Mouse (Mus musculus): ENCODE data around the gene Rnf2.
"Not testable (repeated sequence)": the region's sequence is repeated elsewhere in the genome, so short reads cannot be mapped to it uniquely, and the experiment has no call there.

- TF ChIP-seq MAX (IDR thresholded peaks at IDR 0.05; ENCODE audit: low read length); JUND (IDR thresholded peaks at IDR 0.05; ENCODE audit: low read depth, low read length); SIN3A (IDR thresholded peaks at IDR 0.05; ENCODE audit: low read length); CHD1 (IDR thresholded peaks at IDR 0.05; ENCODE audit: low read depth, low read length); CTCF (IDR thresholded peaks at IDR 0.05 in 2 of 3, conservative IDR thresholded peaks at IDR 0.05 in 1 of 3; ENCODE audit: control insufficient read depth in 1 of 3, insufficient read depth in 1 of 3, low read depth in 2 of 3, low read length in 3 of 3, poor library complexity in 1 of 3, severe bottlenecking in 1 of 3); BHLHE40 (IDR thresholded peaks at IDR 0.05; ENCODE audit: borderline replicate concordance, low read depth, low read length); EP300 (IDR thresholded peaks at IDR 0.05; ENCODE audit: low read depth in 1 of 2, low read length in 2 of 2): not testable (repeated sequence)
Measured at GRCm38 (mm10) chr1:151472386-151472785, 28.4 kb downstream of the Rnf2 start.

All from MEL (cell line).